Mouse (Mus musculus) lung, adult 2 months (tissue): ENCODE measurements at regions not wholly inside any gene's neighbourhood (a gene's known extent, or its start where the extent isn't known, plus 50 kb on each side); places are given as distances from the start of the nearest gene placed in this dataset.

Experiments used
- CTCF ChIP-seq: fragments of 200-500 bp; IDR thresholded peaks from 2 replicates; pipeline ENCODE4 v1.5.1; 2011; ENCODE audit warnings: mild to moderate bottlenecking, low read length, control low read depth; ENCODE audit not compliant: insufficient read depth
- POLR2A ChIP-seq: fragments of 200-500 bp; IDR thresholded peaks from 2 replicates; pipeline ENCODE4 v1.6.1; 2011; ENCODE audit warnings: low read depth, mild to moderate bottlenecking, control low read depth, low read length, borderline replicate concordance; ENCODE audit errors: extremely low read depth

DNA sequence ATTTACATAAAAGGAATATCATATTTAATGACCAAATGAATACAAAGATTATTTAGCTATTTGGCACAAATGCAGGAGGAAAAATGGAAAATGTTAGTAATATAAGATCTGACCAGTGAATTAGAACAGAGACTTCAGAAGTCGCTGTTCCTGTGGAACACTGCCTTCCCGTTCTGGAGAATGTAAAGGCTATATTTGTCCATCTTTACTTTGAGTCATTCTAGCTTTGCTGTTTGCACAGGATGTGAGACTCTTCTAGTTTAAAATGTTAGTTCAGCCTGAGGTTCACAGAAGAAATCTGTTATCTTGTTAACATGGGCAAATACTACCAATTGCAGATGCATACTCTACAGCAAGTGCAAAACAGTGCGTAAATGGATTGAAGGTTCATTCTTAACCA, 418.5 kb upstream of the Adgrl2 start:
- no peak for TF ChIP-seq POLR2A
- TF ChIP-seq CTCF = no peak
